Mouse (Mus musculus) ES-E14 (cell line): ENCODE results near the gene Psmd13. TPM values are rescaled to one million over a fixed set of nuclear protein-coding genes. Genes with fewer than 3 reads are reported as not detected.
A peak's percentile ranks its signal among the peaks of the same experiment; 100 is the strongest.

ENCODE experiments used
- DNase-seq: peaks from one replicate; pipeline ENCODE4 v3.0.0-alpha.2; 2013; ENCODE audit warnings: low read depth, low spot score
- H3K27ac ChIP-seq: 2 replicates; pipeline ENCODE4 v1.5.1; 2012; ENCODE audit warnings: low read depth, mild to moderate bottlenecking, low read length, moderate library complexity, mixed read lengths; ENCODE audit not compliant: poor library complexity, insufficient read depth, severe bottlenecking
- H3K36me3 ChIP-seq: 2 replicates; pipeline ENCODE4 v1.6.1; 2012; ENCODE audit warnings: mild to moderate bottlenecking, low read length, moderate library complexity, mixed read lengths; ENCODE audit not compliant: control insufficient read depth, poor library complexity, insufficient read depth, severe bottlenecking
- H3K4me1 ChIP-seq, 2 experiments: fragments of 150-350 bp in 1 of 2; sonication (generic) in 1 of 2; 2 replicates each; pipeline ENCODE4 v1.6.1; 2012; ENCODE audit warnings: low read length in 2 of 2, mild to moderate bottlenecking in 1 of 2, mixed read lengths in 1 of 2; ENCODE audit not compliant: control insufficient read depth in 2 of 2, insufficient read depth in 2 of 2, poor library complexity in 1 of 2
- H3K4me3 ChIP-seq, 2 experiments: fragments of 150-350 bp in 1 of 2; sonication (generic) in 1 of 2; 2 replicates each; pipeline ENCODE4 v1.5.1; 2012; ENCODE audit warnings: low read length in 2 of 2, low read depth in 1 of 2, mild to moderate bottlenecking in 1 of 2, mixed read lengths in 1 of 2; ENCODE audit not compliant: insufficient read depth in 1 of 2, poor library complexity in 1 of 2, severe bottlenecking in 1 of 2
- H3K9ac ChIP-seq: 2 replicates; pipeline ENCODE4 v1.6.1; 2012; ENCODE audit warnings: low read depth, mild to moderate bottlenecking, low read length, mixed read lengths; ENCODE audit not compliant: poor library complexity, insufficient read depth, severe bottlenecking
- H3K9me3 ChIP-seq: fragments of 150-350 bp; sonication (generic); 2 replicates; pipeline ENCODE4 v1.6.1; 2012; ENCODE audit warnings: low read depth, mild to moderate bottlenecking, low read length; ENCODE audit not compliant: control insufficient read depth, insufficient read depth
- CHD2 ChIP-seq: IDR thresholded peaks from 2 replicates; pipeline ENCODE4 v1.6.1; 2014; ENCODE audit warnings: mild to moderate bottlenecking, low read depth, low read length, inconsistent platforms
- HCFC1 ChIP-seq: IDR thresholded peaks from 2 replicates; pipeline ENCODE4 v1.6.1; 2012; ENCODE audit warnings: low read length, inconsistent platforms, borderline replicate concordance; ENCODE audit not compliant: insufficient read depth
- MAFK ChIP-seq: IDR thresholded peaks from 2 replicates; pipeline ENCODE4 v1.6.1; 2014; ENCODE audit warnings: mild to moderate bottlenecking, low read depth, low read length, inconsistent platforms; ENCODE audit not compliant: insufficient read depth
- ZC3H11A ChIP-seq: IDR thresholded peaks from 2 replicates; pipeline ENCODE4 v1.6.1; 2012; ENCODE audit warnings: low read depth, mild to moderate bottlenecking, inconsistent platforms, low read length, borderline replicate concordance
- ZNF384 ChIP-seq: IDR thresholded peaks from 2 replicates; pipeline ENCODE4 v1.6.1; 2012; ENCODE audit warnings: low read depth, low read length, inconsistent platforms
- in situ Hi-C, 2 experiments: fragments of 600-800 bp; cut with MboI; formaldehyde crosslinking; loops; one replicate each; pipeline ENCODE4 v1.15.1; 2025; ENCODE audit warnings: low sequenced_read_pairs in 2 of 2, inconsistent platforms in 1 of 2; ENCODE audit not compliant: unreplicated experiment in 2 of 2
- total RNA-seq: library from RNA; depleted of rRNA; stranded (reverse); fragments of 300-350 nt; gene quantifications from 2 replicates; pipeline ENCODE4 v1.2.3, GENCODE M21; 2012

Psmd13 gene
- total RNA-seq, 1 experiment, result 199 TPM

- no peak overlapping the region for H3K9ac ChIP-seq
Observed at GRCm38 (mm10) chr7:140923070-140923775, 41.5 kb downstream of the Psmd13 start.

GRCm38 (mm10) chr7:140927181-140927580 lies 45.4 kb downstream of the Psmd13 start:
- no peak overlapping the region for H3K27ac ChIP-seq
- TF ChIP-seq ZC3H11A, result no peak
- no peak for TF ChIP-seq CHD2
- TF ChIP-seq MAFK, result no peak
- no peak for TF ChIP-seq ZNF384
- no peak for TF ChIP-seq HCFC1
- in situ Hi-C loops, result no loop called here
- H3K9me3 ChIP-seq, result no peaks in the 10 kb centered on the region
- no peaks in the 10 kb centered on the region for H3K36me3 ChIP-seq
- no peak overlapping the region for H3K4me3 ChIP-seq
- no peaks in the 10 kb centered on the region for H3K4me1 ChIP-seq
- no peak overlapping the region for H3K9ac ChIP-seq
- no peak for DNase-seq

More at GRCm38 (mm10) chr7:140923070-140923775, 41.5 kb downstream of the Psmd13 start:
- Histone ChIP-seq H3K27ac (no peak overlapping the region), H3K4me1 (no peaks in the 10 kb centered on the region), H3K9me3 (no peaks in the 10 kb centered on the region), H3K36me3 (no peaks in the 10 kb centered on the region), H3K4me3 (peak overlapping the region; percentile 50 to 71)
- DNase-seq, result no peak
- in situ Hi-C loops, result no loop called here
- no peak for TF ChIP-seq CHD2
- TF ChIP-seq HCFC1, result no peak
- no peak for TF ChIP-seq ZC3H11A
- no peak for TF ChIP-seq ZNF384
- TF ChIP-seq MAFK, result no peak

GRCm38 (mm10) chr7:140938436-140938835 lies 56.7 kb downstream of the Psmd13 start:
- no peak for DNase-seq
- H3K4me1 ChIP-seq, result peaks cover 4 to 17% of the 10 kb centered on the region in 2 experiments; a peak in 3 of 4 replicates
- in situ Hi-C loops, result no loop called here
- no peak overlapping the region for H3K9ac ChIP-seq
- TF ChIP-seq MAFK, result no peak
- no peaks in the 10 kb centered on the region for H3K36me3 ChIP-seq
- no peak overlapping the region for H3K4me3 ChIP-seq
- H3K9me3 ChIP-seq, result no peaks in the 10 kb centered on the region
- peak overlapping the region; percentile 61; the same call in 1 of the 2 replicates for H3K27ac ChIP-seq

GRCm38 (mm10) chr7:140938896-140939295 lies 57.1 kb downstream of the Psmd13 start:
- Histone ChIP-seq H3K9me3 (no peaks in the 10 kb centered on the region), H3K9ac (no peak overlapping the region), H3K4me3 (0 out of 4 replicates have a peak overlapping the region, but pooled peaks of 1 of the 2 experiments have one; percentile 6), H3K27ac (peak overlapping the region; percentile 82; the same call in 1 of the 2 replicates), H3K4me1 (peaks cover 4 to 17% of the 10 kb centered on the region in 2 experiments; a peak in 3 of 4 replicates), H3K36me3 (no peaks in the 10 kb centered on the region)
- DNase-seq, result no peak
- in situ Hi-C loops, result no loop called here
- TF ChIP-seq CHD2, result no peak
- no peak for TF ChIP-seq ZC3H11A
- TF ChIP-seq MAFK, result no peak
- no peak for TF ChIP-seq HCFC1
- TF ChIP-seq ZNF384, result no peak
